8 mouse cellular contexts compared by ENCODE assay signal in the genomic region with DNA sequence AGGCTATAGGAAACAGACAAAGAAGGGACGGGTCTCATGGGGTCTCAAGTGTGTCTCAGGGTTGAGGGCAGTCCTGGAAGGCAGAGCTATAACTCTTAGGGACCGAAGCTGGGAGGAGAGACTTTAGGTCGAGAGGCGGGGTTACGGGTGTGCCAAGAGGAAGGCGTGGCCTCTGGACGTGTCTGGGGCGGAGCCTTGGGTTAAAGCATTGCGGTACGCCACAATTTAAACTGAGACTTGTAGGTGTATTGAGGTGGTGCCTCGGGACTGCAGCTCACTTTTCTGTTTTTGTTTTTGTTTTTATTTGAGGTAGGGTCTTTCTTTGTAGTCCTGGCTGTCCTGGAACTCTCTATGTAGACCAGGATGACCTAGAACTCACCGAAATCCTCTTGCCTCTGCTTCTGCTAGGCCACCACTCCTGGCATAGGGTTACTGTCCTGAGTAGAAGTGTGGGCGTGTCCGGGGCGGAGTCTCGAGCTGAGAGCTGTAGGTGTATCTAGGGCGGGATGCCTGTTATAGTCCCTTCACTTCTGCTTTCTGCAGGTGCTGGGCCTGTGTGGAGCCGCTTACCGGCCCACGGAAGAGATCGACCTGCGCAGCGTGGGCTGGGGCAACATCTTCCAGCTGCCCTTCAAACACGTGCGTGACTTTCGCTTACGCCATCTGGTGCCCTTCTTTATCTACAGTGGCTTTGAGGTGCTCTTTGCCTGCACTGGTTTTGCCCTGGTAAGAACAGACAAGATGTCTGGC. TPM values are rescaled to one million over a fixed set of nuclear protein-coding genes. Genes with fewer than 3 reads are reported as not detected.
DNase-seq lines count a peak whose midpoint lies in the region; ATAC-seq and TF ChIP-seq lines count a peak whose summit lies in the region.

No protein-coding gene starts in this region.

- H3K9ac ChIP-seq in midbrain, embryonic 13.5 days (replicated peaks): no peak overlapping the region
- no peak overlapping the region for H3K9ac ChIP-seq in midbrain, embryonic 11.5 days (ENCODE audit: low read length)
- H3K9ac ChIP-seq in forebrain, embryonic 15.5 days (replicated peaks): no peak overlapping the region

- ATAC-seq in midbrain, embryonic 13.5 days: no peak
- ATAC-seq in midbrain, embryonic 11.5 days (ENCODE audit: low FRiP score): no peak
- ATAC-seq in granulocyte monocyte progenitor cell, adult 5-6 weeks (replicated peaks; ENCODE audit: poor library complexity, severe bottlenecking): peak; percentile 54
- ATAC-seq in monocyte, adult 5-6 weeks (replicated peaks; ENCODE audit: insufficient number of reproducible peaks, low FRiP score, low TSS enrichment, poor library complexity, severe bottlenecking): peak; percentile 40; the same call in 1 of the 2 replicates
- ATAC-seq in forebrain, embryonic 15.5 days (replicated peaks): no peak

- H3K4me3 ChIP-seq in midbrain, embryonic 13.5 days (replicated peaks): no peak overlapping the region
- H3K4me3 ChIP-seq in midbrain, embryonic 11.5 days (ENCODE audit: low read depth, low read length): no peak overlapping the region
- 0 out of 2 replicates have a peak overlapping the region, but pooled peaks have one; percentile 20 for H3K4me3 ChIP-seq in limb, embryonic 10.5 days
- no peak overlapping the region for H3K4me3 ChIP-seq in gastrocnemius, adult 2 months
- H3K4me3 ChIP-seq in forebrain, embryonic 15.5 days: no peak overlapping the region

- H3K36me3 ChIP-seq in midbrain, embryonic 13.5 days: no peaks in the 10 kb centered on the region
- no peaks in the 10 kb centered on the region for H3K36me3 ChIP-seq in midbrain, embryonic 11.5 days (ENCODE audit: control insufficient read depth, insufficient read depth, low read length)
- no peaks in the 10 kb centered on the region for H3K36me3 ChIP-seq in limb, embryonic 10.5 days
- no peaks in the 10 kb centered on the region for H3K36me3 ChIP-seq in forebrain, embryonic 15.5 days

- WGBS in midbrain, embryonic 13.5 days: 26% methylated on average over 27 of the region's 27 CpGs
- 23% methylated on average over 27 of the region's 27 CpGs for WGBS in midbrain, embryonic 11.5 days
- WGBS in limb, embryonic 10.5 days: 17% methylated on average over 27 of the region's 27 CpGs
- WGBS in forebrain, embryonic 15.5 days: 30% methylated on average over 27 of the region's 27 CpGs

- H3K27ac ChIP-seq in midbrain, embryonic 13.5 days: no peak overlapping the region
- H3K27ac ChIP-seq in midbrain, embryonic 11.5 days (ENCODE audit: low read depth, low read length): no peak overlapping the region
- no peak overlapping the region for H3K27ac ChIP-seq in limb, embryonic 10.5 days
- H3K27ac ChIP-seq in gastrocnemius, adult 2 months: no peak overlapping the region
- no peak overlapping the region for H3K27ac ChIP-seq in forebrain, embryonic 15.5 days (replicated peaks)

- intact Hi-C loops in gastrocnemius, adult 2 months (cut with DNase I): no loop called here

- peaks cover 3% of the 10 kb centered on the region for H3K4me1 ChIP-seq in midbrain, embryonic 13.5 days (replicated peaks)
- H3K4me1 ChIP-seq in midbrain, embryonic 11.5 days (ENCODE audit: control insufficient read depth, insufficient read depth, low read length): 0 out of 2 replicates have a peak, but pooled peaks cover 2% of the 10 kb centered on the region
- H3K4me1 ChIP-seq in limb, embryonic 10.5 days: peaks cover 10% of the 10 kb centered on the region
- H3K4me1 ChIP-seq in forebrain, embryonic 15.5 days: 0 out of 2 replicates have a peak, but pooled peaks cover 4% of the 10 kb centered on the region

- H3K9me3 ChIP-seq in midbrain, embryonic 13.5 days: no peaks in the 10 kb centered on the region
- no peaks in the 10 kb centered on the region for H3K9me3 ChIP-seq in midbrain, embryonic 11.5 days (ENCODE audit: control insufficient read depth, low read length)
- H3K9me3 ChIP-seq in limb, embryonic 10.5 days (replicated peaks): no peaks in the 10 kb centered on the region
- no peaks in the 10 kb centered on the region for H3K9me3 ChIP-seq in forebrain, embryonic 15.5 days

- no peak for TF ChIP-seq CTCF in gastrocnemius, adult 2 months (IDR thresholded peaks at IDR 0.05)

- peaks cover 11% of the 10 kb centered on the region for H3K27me3 ChIP-seq in midbrain, embryonic 13.5 days
- no peaks in the 10 kb centered on the region for H3K27me3 ChIP-seq in midbrain, embryonic 11.5 days (ENCODE audit: control insufficient read depth, insufficient read depth, low read length)
- H3K27me3 ChIP-seq in limb, embryonic 10.5 days (ENCODE audit: low read depth, poor library complexity, severe bottlenecking): peaks cover 17% of the 10 kb centered on the region
- 0 out of 2 replicates have a peak, but pooled peaks cover 3% of the 10 kb centered on the region for H3K27me3 ChIP-seq in forebrain, embryonic 15.5 days

- peak overlapping the region; percentile 21; the same call in 1 of the 2 replicates for H3K4me2 ChIP-seq in midbrain, embryonic 13.5 days (replicated peaks)
- no peak overlapping the region for H3K4me2 ChIP-seq in midbrain, embryonic 11.5 days
- no peak overlapping the region for H3K4me2 ChIP-seq in forebrain, embryonic 15.5 days (replicated peaks)

- DNase-seq in midbrain, embryonic 11.5 days (ENCODE audit: low spot score, missing footprints): no peak
- no peak for DNase-seq in limb, embryonic 10.5 days (ENCODE audit: low spot score)
- no peak for DNase-seq in gastrocnemius, adult 2 months
- no peak for DNase-seq in layer of hippocampus, postnatal 36 days

RNA-seq across cellular contexts. Expression of a gene that starts 8.2 kb away (rescaled TPM):
- polyA plus RNA-seq in midbrain, embryonic 13.5 days (2015; fragmentation: Nextera tagmentation; extraction: Ambion mirVana): 5.6 and 8.1 TPM in 2 replicates
- polyA plus RNA-seq in midbrain, embryonic 11.5 days (2014; fragmentation: Nextera tagmentation; extraction: Ambion mirVana): 5.9 and 7.1 TPM in 2 replicates
- 162 and 191 TPM in 2 replicates for total RNA-seq in granulocyte monocyte progenitor cell, adult 5-6 weeks (2014; fragmentation: Nextera tagmentation)
- total RNA-seq in granulocyte monocyte progenitor cell, adult 5-6 weeks (2017): 205 and 220 TPM in 2 replicates
- 5.4 and 6.7 TPM in 2 replicates for polyA plus RNA-seq in limb, embryonic 10.5 days (2016; fragmentation: Nextera tagmentation; extraction: Ambion mirVana)
- 243 to 349 TPM (median 322 TPM) in 3 replicates for total RNA-seq in monocyte, adult 5-6 weeks (2017)
- 1 to 10 TPM; 3.6 to 6.4 TPM for total RNA-seq in gastrocnemius, adult 2 months (2021)
- total RNA-seq in layer of hippocampus, postnatal 36 days (2021): 10 to 100 TPM; 14.2 to 14.5 TPM
- polyA plus RNA-seq in forebrain, embryonic 15.5 days (2015; fragmentation: Nextera tagmentation; extraction: Ambion mirVana): 6.6 and 6.9 TPM in 2 replicates

RNA-seq across cellular contexts. Expression of a gene that starts 13.6 kb away (rescaled TPM):
- 0.80 and 1.1 TPM in 2 replicates for polyA plus RNA-seq in midbrain, embryonic 13.5 days (2015; fragmentation: Nextera tagmentation; extraction: Ambion mirVana)
- polyA plus RNA-seq in midbrain, embryonic 11.5 days (2014; fragmentation: Nextera tagmentation; extraction: Ambion mirVana): 0.67 and 0.99 TPM in 2 replicates
- total RNA-seq in granulocyte monocyte progenitor cell, adult 5-6 weeks (2014; fragmentation: Nextera tagmentation): 5.9 and 8.4 TPM in 2 replicates
- 8.4 and 14.1 TPM in 2 replicates for total RNA-seq in granulocyte monocyte progenitor cell, adult 5-6 weeks (2017)
- 0.20 and 0.33 TPM in 2 replicates for polyA plus RNA-seq in limb, embryonic 10.5 days (2016; fragmentation: Nextera tagmentation; extraction: Ambion mirVana)
- 54.5 to 74.4 TPM (median 57.2 TPM) in 3 replicates for total RNA-seq in monocyte, adult 5-6 weeks (2017)
- total RNA-seq in gastrocnemius, adult 2 months (2021): under 1 TPM; 0.77 to 0.98 TPM
- total RNA-seq in layer of hippocampus, postnatal 36 days (2021): 1 to 10 TPM; 2.8 to 3.0 TPM
- 1.5 and 1.8 TPM in 2 replicates for polyA plus RNA-seq in forebrain, embryonic 15.5 days (2015; fragmentation: Nextera tagmentation; extraction: Ambion mirVana)

RNA-seq across cellular contexts. Expression of a gene that starts 15.3 kb away (rescaled TPM):
- polyA plus RNA-seq in midbrain, embryonic 13.5 days (2015; fragmentation: Nextera tagmentation; extraction: Ambion mirVana): not detected in 2 replicates
- not detected in 2 replicates for polyA plus RNA-seq in midbrain, embryonic 11.5 days (2014; fragmentation: Nextera tagmentation; extraction: Ambion mirVana)
- not detected in 2 replicates for total RNA-seq in granulocyte monocyte progenitor cell, adult 5-6 weeks (2014; fragmentation: Nextera tagmentation)
- not detected in 2 replicates for total RNA-seq in granulocyte monocyte progenitor cell, adult 5-6 weeks (2017)
- polyA plus RNA-seq in limb, embryonic 10.5 days (2016; fragmentation: Nextera tagmentation; extraction: Ambion mirVana): not detected in 2 replicates
- not detected in 3 replicates for total RNA-seq in monocyte, adult 5-6 weeks (2017)
- not detected for total RNA-seq in gastrocnemius, adult 2 months (2021)
- not detected for total RNA-seq in layer of hippocampus, postnatal 36 days (2021)
- polyA plus RNA-seq in forebrain, embryonic 15.5 days (2015; fragmentation: Nextera tagmentation; extraction: Ambion mirVana): not detected in 2 replicates

RNA-seq across cellular contexts. Expression of a gene that starts 29.0 kb away (rescaled TPM):
- 0.09 and 0.18 TPM in 2 replicates for polyA plus RNA-seq in midbrain, embryonic 13.5 days (2015; fragmentation: Nextera tagmentation; extraction: Ambion mirVana)
- 0.44 and 0.50 TPM in 2 replicates for polyA plus RNA-seq in midbrain, embryonic 11.5 days (2014; fragmentation: Nextera tagmentation; extraction: Ambion mirVana)
- not detected in 2 replicates for total RNA-seq in granulocyte monocyte progenitor cell, adult 5-6 weeks (2014; fragmentation: Nextera tagmentation)
- 0.09 TPM in 1 of 2 replicates, not detected in the other for total RNA-seq in granulocyte monocyte progenitor cell, adult 5-6 weeks (2017)
- polyA plus RNA-seq in limb, embryonic 10.5 days (2016; fragmentation: Nextera tagmentation; extraction: Ambion mirVana): 1.4 and 2.4 TPM in 2 replicates
- total RNA-seq in monocyte, adult 5-6 weeks (2017): not detected in 3 replicates
- total RNA-seq in gastrocnemius, adult 2 months (2021): under 1 TPM; 0.11 to 0.15 TPM
- total RNA-seq in layer of hippocampus, postnatal 36 days (2021): under 1 TPM; 0.72 to 0.86 TPM
- polyA plus RNA-seq in forebrain, embryonic 15.5 days (2015; fragmentation: Nextera tagmentation; extraction: Ambion mirVana): 0.22 and 0.28 TPM in 2 replicates

RNA-seq across cellular contexts. Expression of a gene that starts 30.6 kb away (rescaled TPM):
- polyA plus RNA-seq in midbrain, embryonic 13.5 days (2015; fragmentation: Nextera tagmentation; extraction: Ambion mirVana): 232 TPM in 2 replicates
- 209 and 235 TPM in 2 replicates for polyA plus RNA-seq in midbrain, embryonic 11.5 days (2014; fragmentation: Nextera tagmentation; extraction: Ambion mirVana)
- total RNA-seq in granulocyte monocyte progenitor cell, adult 5-6 weeks (2014; fragmentation: Nextera tagmentation): 157 and 158 TPM in 2 replicates
- total RNA-seq in granulocyte monocyte progenitor cell, adult 5-6 weeks (2017): 89.0 and 91.9 TPM in 2 replicates
- polyA plus RNA-seq in limb, embryonic 10.5 days (2016; fragmentation: Nextera tagmentation; extraction: Ambion mirVana): 249 and 273 TPM in 2 replicates
- 27.2 to 46.8 TPM (median 33.1 TPM) in 3 replicates for total RNA-seq in monocyte, adult 5-6 weeks (2017)
- 100 to 1,000 TPM; 211 to 334 TPM for total RNA-seq in gastrocnemius, adult 2 months (2021)
- total RNA-seq in layer of hippocampus, postnatal 36 days (2021): 100 to 1,000 TPM; 133 to 144 TPM
- 195 and 201 TPM in 2 replicates for polyA plus RNA-seq in forebrain, embryonic 15.5 days (2015; fragmentation: Nextera tagmentation; extraction: Ambion mirVana)

Comparison
In these comparisons a context has a peak if more than half of its experiments do, and no peak if none do; other contexts are left out.
1. ATAC-seq: peak in granulocyte monocyte progenitor cell, adult 5-6 weeks (single experiment) and monocyte, adult 5-6 weeks (single experiment); none in midbrain, embryonic 13.5 days (single experiment), midbrain, embryonic 11.5 days (single experiment) and forebrain, embryonic 15.5 days (single experiment).
2. RNA of a gene that starts 8.2 kb away (total RNA-seq): 243 to 349 TPM in monocyte, adult 5-6 weeks and 162 to 220 TPM in granulocyte monocyte progenitor cell, adult 5-6 weeks; 14.2 to 14.5 TPM in layer of hippocampus, postnatal 36 days and 3.6 to 6.4 TPM in gastrocnemius, adult 2 months; every median in the first group is over 10 times any median in the second.